Mouse (Mus musculus): ENCODE measurements around the gene Cypt15. TPM values are rescaled to one million over a fixed set of nuclear protein-coding genes. Genes with fewer than 3 reads are reported as not detected.
"Not testable (repeated sequence)": the region's sequence is repeated elsewhere in the genome, so short reads cannot be mapped to it uniquely, and the experiment has no call there.

The Cypt15 gene
- not detected for total RNA-seq (2021)

- intact Hi-C loops (cut with DNase I); DNase-seq (ENCODE audit: extremely low spot score in 1 of 2, low spot score in 2 of 2): not testable (repeated sequence)
Measured at GRCm38 (mm10) chrX:39345967-39346366, at the start of gene Cypt15. Gene Cypt15, plus strand, starts transcription at chrX:39346267.

GRCm38 (mm10) chrX:39370932-39371331 lies 24.9 kb downstream of the Cypt15 start:
- intact Hi-C loops (cut with DNase I): no loop called here
- DNase-seq (ENCODE audit: extremely low spot score in 1 of 2, low spot score in 2 of 2): no peak

- no peak for DNase-seq (ENCODE audit: extremely low spot score in 1 of 2, low spot score in 2 of 2)
- intact Hi-C loops (cut with DNase I): no loop called here
Measured at GRCm38 (mm10) chrX:39378830-39379229, 32.8 kb downstream of the Cypt15 start.

GRCm38 (mm10) chrX:39383806-39384205 lies 37.7 kb downstream of the Cypt15 start:
- intact Hi-C loops (cut with DNase I): no loop called here
- DNase-seq (ENCODE audit: extremely low spot score in 1 of 2, low spot score in 2 of 2): no peak

All from left cerebral cortex, postnatal 10 days (tissue).